In the genomic region with DNA sequence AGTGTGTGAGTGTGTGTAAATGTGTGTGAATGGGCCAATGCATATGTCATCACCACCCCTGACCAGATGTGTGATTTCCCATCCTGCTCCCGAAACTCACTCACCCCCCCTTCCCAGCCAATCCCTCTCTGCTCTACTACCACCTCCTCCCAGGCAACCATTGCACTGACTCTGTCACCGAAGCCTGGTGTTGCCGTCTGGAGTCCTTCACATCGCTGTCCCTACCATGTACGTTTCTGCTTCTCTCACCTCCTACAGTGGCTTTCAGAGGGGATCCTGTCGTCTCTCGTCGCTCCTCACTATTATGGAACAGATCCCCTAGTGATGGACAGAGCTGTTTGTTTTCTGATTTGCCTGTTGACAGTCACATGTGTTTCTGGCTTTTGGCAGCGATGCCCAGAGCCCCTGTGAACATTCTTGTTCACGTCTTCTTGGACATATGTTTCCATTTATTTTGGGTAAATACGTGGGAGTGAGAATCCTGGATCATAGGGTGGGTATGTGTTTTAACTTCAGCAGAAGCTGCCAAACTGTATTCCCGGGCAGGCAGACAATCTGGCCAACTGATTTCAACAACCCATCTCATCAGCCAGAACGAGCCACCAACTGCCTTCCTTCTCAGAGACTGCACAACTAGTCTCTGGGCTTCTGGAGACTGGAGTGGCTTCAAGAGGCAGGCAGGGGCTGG, we compare ENCODE assay signal across 15 mouse cellular contexts.
A peak's percentile ranks its signal among the peaks of the same experiment; 100 is the strongest.
DNase-seq lines count a peak whose midpoint lies in the region; ATAC-seq and TF ChIP-seq lines count a peak whose summit lies in the region.
"Had no signal": no experiment of that assay in that cellular context is flagged by ENCODE, and none has a peak within 500 bp of the region (broad histone marks: within the 10 kb centered on the region; RNA-seq: fewer than 3 reads in every experiment).

No protein-coding gene starts in this region.

- peaks cover 34% of the 10 kb centered on the region; the same call in 1 of the 2 replicates for H3K36me3 ChIP-seq in heart, postnatal 0 days (replicated peaks; ENCODE audit: control insufficient read depth, insufficient read depth, low read length)
- H3K36me3 ChIP-seq in embryonic facial prominence, embryonic 15.5 days: no peaks in the 10 kb centered on the region
- H3K36me3 ChIP-seq in myocyte (ENCODE audit: control insufficient read depth, insufficient read depth): peaks cover 7% of the 10 kb centered on the region
- H3K36me3 ChIP-seq: embryonic facial prominence, embryonic 12.5 days; liver, embryonic 13.5 days had no signal

- TF ChIP-seq CTCF in heart, postnatal 0 days (IDR thresholded peaks at IDR 0.05; ENCODE audit: low read depth): no peak

- no peak overlapping the region for H3ac ChIP-seq in myocyte (ENCODE audit: control insufficient read depth, insufficient read length)

- H3K79me2 ChIP-seq in myocyte (ENCODE audit: control insufficient read depth, insufficient read depth): no peaks in the 10 kb centered on the region

- no peak overlapping the region for H3K4me3 ChIP-seq in heart, postnatal 0 days (ENCODE audit: low read depth, low read length)
- H3K4me3 ChIP-seq in embryonic facial prominence, embryonic 15.5 days (replicated peaks): no peak overlapping the region
- no peak overlapping the region for H3K4me3 ChIP-seq in myocyte
- H3K4me3 ChIP-seq: embryonic facial prominence, embryonic 12.5 days; liver, embryonic 13.5 days had no signal

- no peak for TF ChIP-seq EP300 in heart, postnatal 0 days (IDR thresholded peaks at IDR 0.05; ENCODE audit: low read depth)

- no peaks in the 10 kb centered on the region for H3K4me1 ChIP-seq in heart, postnatal 0 days (ENCODE audit: control insufficient read depth, insufficient read depth)
- H3K4me1 ChIP-seq in embryonic facial prominence, embryonic 15.5 days: peaks cover 12% of the 10 kb centered on the region; the same call in 1 of the 2 replicates
- H3K4me1 ChIP-seq: liver, embryonic 13.5 days had no signal

- H3K9ac ChIP-seq in heart, postnatal 0 days (replicated peaks; ENCODE audit: low read depth, low read length): no peak overlapping the region
- H3K9ac ChIP-seq in embryonic facial prominence, embryonic 15.5 days: no peak overlapping the region
- H3K9ac ChIP-seq: embryonic facial prominence, embryonic 12.5 days; hindbrain, embryonic 14.5 days; liver, embryonic 13.5 days had no signal

- H3K9me3 ChIP-seq in heart, postnatal 0 days (replicated peaks; ENCODE audit: control insufficient read depth, low read length): no peaks in the 10 kb centered on the region
- no peaks in the 10 kb centered on the region for H3K9me3 ChIP-seq in embryonic facial prominence, embryonic 15.5 days (replicated peaks)
- H3K9me3 ChIP-seq: embryonic facial prominence, embryonic 12.5 days; liver, embryonic 13.5 days had no signal

- no peaks in the 10 kb centered on the region for H3K27me3 ChIP-seq in heart, postnatal 0 days (ENCODE audit: control insufficient read depth, insufficient read depth, low read length)
- peaks cover 34% of the 10 kb centered on the region for H3K27me3 ChIP-seq in embryonic facial prominence, embryonic 15.5 days
- no peaks in the 10 kb centered on the region for H3K27me3 ChIP-seq in myocyte (ENCODE audit: control insufficient read depth, insufficient read depth, insufficient read length)

- no peak overlapping the region for H3K4me2 ChIP-seq in heart, postnatal 0 days (ENCODE audit: low read depth, low read length)
- no peak overlapping the region for H3K4me2 ChIP-seq in embryonic facial prominence, embryonic 15.5 days (replicated peaks)
- H3K4me2 ChIP-seq in myocyte (ENCODE audit: low read depth): no peak overlapping the region
- H3K4me2 ChIP-seq: embryonic facial prominence, embryonic 12.5 days; hindbrain, embryonic 14.5 days; liver, embryonic 13.5 days; midbrain, embryonic 11.5 days had no signal

- H3K27ac ChIP-seq in heart, postnatal 0 days (ENCODE audit: low read depth): no peak overlapping the region
- 0 out of 2 replicates have a peak overlapping the region, but pooled peaks have one; percentile 22 for H3K27ac ChIP-seq in embryonic facial prominence, embryonic 15.5 days (replicated peaks)
- H3K27ac ChIP-seq: embryonic facial prominence, embryonic 12.5 days; hindbrain, embryonic 14.5 days; liver, embryonic 13.5 days had no signal

- 23% methylated on average over 13 of the region's 13 CpGs for WGBS in heart, postnatal 0 days
- 35% methylated on average over 13 of the region's 13 CpGs for WGBS in embryonic facial prominence, embryonic 15.5 days

- DNase-seq in heart, postnatal 0 days (ENCODE audit: low spot score): no peak
- no peak for DNase-seq in heart, adult 8-10 months (ENCODE audit: low spot score)
- peak; percentile 53 for DNase-seq in layer of hippocampus, adult 11-12 months (ENCODE audit: low spot score)
- no peak for DNase-seq in kidney, postnatal 4 days
- DNase-seq in cerebellum, adult 18-20 months: no peak
- DNase-seq: cerebellum, adult 11-12 months; gastrocnemius, postnatal 25 days; kidney, postnatal 10 days; liver, embryonic 13.5 days had no signal

- TF ChIP-seq POLR2A in myocyte (IDR thresholded peaks at IDR 0.05; ENCODE audit: insufficient read length, low read depth): peak; percentile 23

- peak; percentile 7; the same call in 1 of the 2 replicates for ATAC-seq in heart, postnatal 0 days (ENCODE audit: insufficient read depth, low read depth)
- 0 out of 2 replicates have a peak, but pooled peaks have one; percentile 40 for ATAC-seq in embryonic facial prominence, embryonic 15.5 days (ENCODE audit: insufficient number of reproducible peaks, low FRiP score, low TSS enrichment, low read depth)
- ATAC-seq in megakaryocyte progenitor cell, adult 5-6 weeks (replicated peaks; ENCODE audit: poor library complexity): no peak

TF ChIP-seq in myocyte, 11 proteins besides CTCF, POLR2A, EP300 and RAD21:
- no peak for TF ChIP-seq MYOD1 (IDR thresholded peaks at IDR 0.05; ENCODE audit: control insufficient read depth in 1 of 3, insufficient read length in 2 of 3, low read depth in 2 of 3)
- TF ChIP-seq POLR2AphosphoS2 (IDR thresholded peaks at IDR 0.05; ENCODE audit: insufficient read length, low read depth): peak; percentile 93
- TF ChIP-seq MYOG (IDR thresholded peaks at IDR 0.05; ENCODE audit: control insufficient read depth in 1 of 3, insufficient read depth in 1 of 3, insufficient read length in 2 of 3, low read depth in 2 of 3): no peak
- TF ChIP-seq CEBPB (IDR thresholded peaks at IDR 0.05; ENCODE audit: insufficient read depth, poor library complexity, severe bottlenecking): no peak
